Mouse (Mus musculus): ENCODE results near the gene Cep290. TPM values are rescaled to one million over a fixed set of nuclear protein-coding genes. Genes with fewer than 3 reads are reported as not detected.

Cep290 gene
- polyA plus RNA-seq (2021; fragmentation: Nextera tagmentation): 3.7 and 3.8 TPM in 2 replicates
- long read RNA-seq, experiment 1, partial matches to known transcripts: 6 of 9 reads
- long read RNA-seq, experiment 1, other reads (novel, unspliced or antisense): 2 of 9 reads
- long read RNA-seq, experiment 2, partial matches to known transcripts: 17 of 24 reads
- long read RNA-seq, experiment 2, other reads (novel, unspliced or antisense): 6 of 24 reads

DNA sequence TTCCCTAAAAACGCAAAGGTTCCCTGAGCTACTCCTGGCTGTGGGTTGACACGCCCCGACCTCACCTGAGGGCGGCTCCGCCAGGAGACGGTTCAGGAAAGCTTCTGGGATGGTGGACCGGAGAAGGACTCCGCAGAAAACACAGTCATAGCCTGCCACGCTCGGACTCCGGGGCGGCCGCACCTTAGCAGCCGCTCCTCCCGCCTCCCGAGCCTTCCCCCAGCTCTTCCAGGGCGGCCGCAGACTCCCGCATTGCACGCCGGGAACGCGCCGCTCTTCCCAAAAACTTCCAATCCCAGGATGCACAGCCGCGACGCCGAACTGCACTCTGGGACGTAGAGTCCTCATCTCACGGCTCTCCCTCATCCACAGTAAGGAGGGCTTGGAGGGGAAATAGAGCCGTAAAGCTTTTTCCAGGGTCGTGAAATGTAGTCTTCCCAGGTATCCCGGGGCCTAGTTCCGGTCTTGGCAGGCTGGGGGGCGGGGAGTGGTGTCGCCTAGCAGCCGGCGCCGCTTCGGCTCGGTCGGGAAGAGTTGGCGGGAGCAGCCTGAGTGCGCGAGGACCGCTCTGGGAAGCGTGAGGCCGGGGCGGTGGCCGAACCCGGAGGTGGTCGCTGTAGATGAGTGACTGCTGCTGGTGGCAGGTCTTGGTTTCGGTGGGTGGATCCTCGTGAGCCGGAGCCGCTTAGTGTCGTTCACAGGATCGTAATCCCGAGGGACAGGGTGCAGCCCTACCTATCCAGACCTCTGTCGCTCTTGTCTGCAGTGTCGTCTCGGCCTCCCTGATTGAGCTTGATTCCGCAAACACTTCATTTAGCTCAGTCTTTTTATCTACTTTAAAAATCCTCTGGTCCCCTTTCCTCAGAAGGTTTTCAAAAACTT, at the start of gene Cep290, which contains the start of gene Tmtc3:
TSS of gene Cep290 (plus strand) at position 462 of the 882 bp plus-strand sequence.
TSS of gene Tmtc3 (minus strand) at position 254 of the 882 bp plus-strand sequence.

DNA sequence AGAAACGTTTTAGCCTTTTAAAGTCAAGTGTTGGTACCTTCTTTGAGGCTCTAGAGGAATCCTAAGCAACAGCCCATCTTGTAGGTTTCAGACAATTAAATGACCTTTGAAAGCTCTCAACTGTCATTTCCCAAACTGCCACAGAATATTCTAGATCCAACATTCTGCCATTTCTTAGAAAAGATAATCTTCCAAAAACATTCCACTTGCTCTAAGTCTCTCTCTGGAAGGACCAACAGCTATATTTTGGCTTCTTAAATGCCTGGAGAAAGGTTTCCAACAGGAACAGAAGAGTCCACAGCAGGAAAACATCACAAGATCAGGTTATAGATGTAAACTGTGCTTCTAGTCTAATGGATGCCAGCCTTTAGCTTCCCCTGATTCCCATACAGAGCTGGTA, 103.0 kb downstream of the Cep290 start, which contains the start of the genes 4930430F08Rik and 1700017N19Rik:
TSS of gene 4930430F08Rik (minus strand) at position 101 of the 400 bp plus-strand sequence.
TSS of gene 1700017N19Rik (plus strand) at position 162 of the 400 bp plus-strand sequence.

Other genes with a start within 250 kb of the Cep290 start
- gene Gm4301, start 151.9 kb upstream of the Cep290 start, polyA plus RNA-seq (2021; fragmentation: Nextera tagmentation): not detected in 2 replicates
- not detected in 2 replicates for gene Gm4302, start 146.7 kb upstream of the Cep290 start, polyA plus RNA-seq (2021; fragmentation: Nextera tagmentation)
- gene Gm4303, start 141.6 kb upstream of the Cep290 start, polyA plus RNA-seq (2021; fragmentation: Nextera tagmentation): not detected in 2 replicates
- gene Gm4305, start 136.5 kb upstream of the Cep290 start, polyA plus RNA-seq (2021; fragmentation: Nextera tagmentation): not detected in 2 replicates
- not detected in 2 replicates for gene Gm4307, start 126.2 kb upstream of the Cep290 start, polyA plus RNA-seq (2021; fragmentation: Nextera tagmentation)
- gene Gm4312, start 105.0 kb upstream of the Cep290 start, polyA plus RNA-seq (2021; fragmentation: Nextera tagmentation): not detected in 2 replicates
- 6.3 and 13.0 TPM in 2 replicates for gene Tmtc3, start 208 bp upstream of the Cep290 start, polyA plus RNA-seq (2021; fragmentation: Nextera tagmentation)
- 18.5 and 25.0 TPM in 2 replicates for gene 4930430F08Rik, start 102.9 kb downstream of the Cep290 start, polyA plus RNA-seq (2021; fragmentation: Nextera tagmentation)
- not detected in 2 replicates for gene 1700017N19Rik, start 102.9 kb downstream of the Cep290 start, polyA plus RNA-seq (2021; fragmentation: Nextera tagmentation)

Measured in left cerebral cortex, adult 6 months (tissue).